Comparison of ENCODE assay signal across 13 mouse cellular contexts in the genomic region with DNA sequence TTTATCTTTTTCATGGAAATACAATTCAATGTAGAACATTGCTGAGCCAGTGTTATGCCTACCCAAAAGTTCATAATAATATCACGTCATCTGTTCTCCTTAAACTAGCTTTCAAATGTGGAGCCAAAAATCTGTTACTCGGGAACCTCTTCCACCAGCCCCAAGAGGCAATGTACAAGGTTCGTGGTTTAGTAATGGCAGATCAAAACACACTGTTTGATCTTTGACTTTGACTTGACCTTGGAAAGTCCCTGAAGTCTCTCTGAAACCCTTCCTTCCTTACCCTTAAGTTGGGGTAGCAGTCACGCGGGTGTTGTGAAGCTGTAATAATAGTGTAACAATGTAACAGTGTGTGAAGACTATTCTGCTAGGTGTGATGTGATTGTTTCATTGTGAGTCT.
DNase-seq lines count a peak whose midpoint lies in the region; ATAC-seq and TF ChIP-seq lines count a peak whose summit lies in the region.
"Had no signal": no experiment of that assay in that cellular context is flagged by ENCODE, and none has a peak within 500 bp of the region (broad histone marks: within the 10 kb centered on the region; RNA-seq: fewer than 3 reads in every experiment).

No protein-coding gene starts in this region.

- no peak for TF ChIP-seq POLR2A in myocyte (IDR thresholded peaks at IDR 0.05; ENCODE audit: insufficient read length, low read depth)

- H3ac ChIP-seq in myocyte (ENCODE audit: control insufficient read depth, insufficient read length), result no peak overlapping the region

- H3K4me3 ChIP-seq in heart, embryonic 15.5 days, result no peak overlapping the region
- H3K4me3 ChIP-seq in lung, embryonic 15.5 days, result no peak overlapping the region
- no peak overlapping the region for H3K4me3 ChIP-seq in embryonic facial prominence, embryonic 10.5 days
- H3K4me3 ChIP-seq in myocyte, result no peak overlapping the region
- H3K4me3 ChIP-seq in hindbrain, embryonic 10.5 days, result no peak overlapping the region
- H3K4me3 ChIP-seq: liver, embryonic 15.5 days had no signal

- H3K4me2 ChIP-seq in heart, embryonic 15.5 days, result no peak overlapping the region
- H3K4me2 ChIP-seq in lung, embryonic 15.5 days, result no peak overlapping the region
- H3K4me2 ChIP-seq in myocyte (ENCODE audit: low read depth), result peak overlapping the region; percentile 13
- H3K4me2 ChIP-seq: liver, embryonic 15.5 days had no signal

- H3K27me3 ChIP-seq in heart, embryonic 15.5 days, result no peaks in the 10 kb centered on the region
- no peaks in the 10 kb centered on the region for H3K27me3 ChIP-seq in lung, embryonic 15.5 days
- H3K27me3 ChIP-seq in embryonic facial prominence, embryonic 10.5 days (replicated peaks; ENCODE audit: low read depth, poor library complexity, severe bottlenecking), result no peaks in the 10 kb centered on the region
- H3K27me3 ChIP-seq in myocyte (ENCODE audit: control insufficient read depth, insufficient read depth, insufficient read length), result no peaks in the 10 kb centered on the region
- no peaks in the 10 kb centered on the region for H3K27me3 ChIP-seq in hindbrain, embryonic 10.5 days (ENCODE audit: insufficient read depth, poor library complexity, severe bottlenecking)
- H3K27me3 ChIP-seq: liver, embryonic 15.5 days; megakaryocyte, embryonic 14.5 days had no signal

- H3K9ac ChIP-seq in heart, embryonic 15.5 days, result no peak overlapping the region
- H3K9ac ChIP-seq in lung, embryonic 15.5 days, result no peak overlapping the region
- H3K9ac ChIP-seq: liver, embryonic 15.5 days had no signal

- no peak for ATAC-seq in heart, embryonic 15.5 days (replicated peaks; ENCODE audit: insufficient number of reproducible peaks, insufficient read depth, low FRiP score, low read depth)
- ATAC-seq in lung, embryonic 15.5 days (ENCODE audit: borderline replicate concordance, extremely low read depth, low FRiP score, low TSS enrichment), result no peak
- ATAC-seq: forebrain, embryonic 14.5 days had no signal

- peaks cover 67% of the 10 kb centered on the region for H3K4me1 ChIP-seq in heart, embryonic 15.5 days (replicated peaks)
- H3K4me1 ChIP-seq in lung, embryonic 15.5 days, result peaks cover 55% of the 10 kb centered on the region
- H3K4me1 ChIP-seq in embryonic facial prominence, embryonic 10.5 days, result peaks cover 40% of the 10 kb centered on the region
- peaks cover 20% of the 10 kb centered on the region for H3K4me1 ChIP-seq in hindbrain, embryonic 10.5 days (replicated peaks)

- WGBS in heart, embryonic 15.5 days, result 64% methylated on average over 5 of the region's 5 CpGs
- WGBS in lung, embryonic 15.5 days, result 56% methylated on average over 5 of the region's 5 CpGs
- 76% methylated on average over 5 of the region's 5 CpGs for WGBS in embryonic facial prominence, embryonic 10.5 days
- 83% methylated on average over 5 of the region's 5 CpGs for WGBS in hindbrain, embryonic 10.5 days

- H3K79me2 ChIP-seq in myocyte (ENCODE audit: control insufficient read depth, insufficient read depth), result peaks cover 96% of the 10 kb centered on the region

- H3K9me3 ChIP-seq in heart, embryonic 15.5 days (replicated peaks), result no peaks in the 10 kb centered on the region
- H3K9me3 ChIP-seq in lung, embryonic 15.5 days, result no peaks in the 10 kb centered on the region
- H3K9me3 ChIP-seq in embryonic facial prominence, embryonic 10.5 days, result no peaks in the 10 kb centered on the region
- no peaks in the 10 kb centered on the region for H3K9me3 ChIP-seq in hindbrain, embryonic 10.5 days
- H3K9me3 ChIP-seq: liver, embryonic 15.5 days; megakaryocyte, embryonic 14.5 days had no signal

- peak overlapping the region; percentile 80 for H3K27ac ChIP-seq in heart, embryonic 15.5 days
- H3K27ac ChIP-seq in lung, embryonic 15.5 days, result peak overlapping the region; percentile 54; the same call in 1 of the 2 replicates
- 0 out of 2 replicates have a peak overlapping the region, but pooled peaks have one; percentile 11 for H3K27ac ChIP-seq in embryonic facial prominence, embryonic 10.5 days (replicated peaks)
- H3K27ac ChIP-seq in hindbrain, embryonic 10.5 days, result no peak overlapping the region
- H3K27ac ChIP-seq: liver, embryonic 15.5 days had no signal

- DNase-seq in heart, postnatal 36 days, result no peak
- DNase-seq in lung, postnatal 25 days (ENCODE audit: low spot score), result no peak
- DNase-seq in embryonic facial prominence, embryonic 10.5 days (ENCODE audit: low spot score), result no peak
- no peak for DNase-seq in hindbrain, embryonic 10.5 days (ENCODE audit: low spot score)
- no peak for DNase-seq in left cerebral cortex, postnatal 25 days (ENCODE audit: low spot score in 2 of 2)
- DNase-seq: spleen, adult 18-20 months; thymus, adult 18-20 months had no signal

- 0 out of 2 replicates have a peak, but pooled peaks cover 5% of the 10 kb centered on the region for H3K36me3 ChIP-seq in heart, embryonic 15.5 days
- H3K36me3 ChIP-seq in lung, embryonic 15.5 days, result no peaks in the 10 kb centered on the region
- H3K36me3 ChIP-seq in embryonic facial prominence, embryonic 10.5 days (replicated peaks), result peaks cover 6% of the 10 kb centered on the region
- H3K36me3 ChIP-seq in myocyte (ENCODE audit: control insufficient read depth, insufficient read depth), result no peaks in the 10 kb centered on the region
- no peaks in the 10 kb centered on the region for H3K36me3 ChIP-seq in hindbrain, embryonic 10.5 days
- H3K36me3 ChIP-seq: liver, embryonic 15.5 days had no signal

- intact Hi-C loops in heart, postnatal 36 days (cut with DNase I), result no loop called here
- intact Hi-C loops in left cerebral cortex, postnatal 25 days (cut with DNase I), result no loop called here

TF ChIP-seq in myocyte, 11 proteins besides CTCF, POLR2A, EP300 and RAD21:
- TF ChIP-seq E2F4 (IDR thresholded peaks at IDR 0.05; ENCODE audit: insufficient read depth) (no peak), CEBPB (IDR thresholded peaks at IDR 0.05; ENCODE audit: insufficient read depth, poor library complexity, severe bottlenecking) (no peak), TCF12 (IDR thresholded peaks at IDR 0.05; ENCODE audit: insufficient read depth, poor library complexity, severe bottlenecking) (no peak), REST (IDR thresholded peaks at IDR 0.05; ENCODE audit: insufficient read depth, insufficient read length) (no peak), POLR2AphosphoS2 (IDR thresholded peaks at IDR 0.05; ENCODE audit: insufficient read length, low read depth) (no peak), MYOG (IDR thresholded peaks at IDR 0.05; ENCODE audit: control insufficient read depth in 1 of 3, insufficient read depth in 1 of 3, insufficient read length in 2 of 3, low read depth in 2 of 3) (no peak), MYOD1 (IDR thresholded peaks at IDR 0.05; ENCODE audit: control insufficient read depth in 1 of 3, insufficient read length in 2 of 3, low read depth in 2 of 3) (no peak), TCF3 (IDR thresholded peaks at IDR 0.05; ENCODE audit: insufficient read length, low read depth) (no peak), USF1 (IDR thresholded peaks at IDR 0.05; ENCODE audit: low read depth) (no peak), MAX (IDR thresholded peaks at IDR 0.05; ENCODE audit: low read depth) (no peak), SRF (IDR thresholded peaks at IDR 0.05; ENCODE audit: control insufficient read depth, insufficient read length, low read depth) (no peak)
